Mouse (Mus musculus): ENCODE results near the gene Impdh1. TPM values are rescaled to one million over a fixed set of nuclear protein-coding genes. Genes with fewer than 3 reads are reported as not detected.

Gene Impdh1
- polyA plus RNA-seq, 1 experiment from 2014 or later, result 34.6 TPM

Small RNA genes within 50 kb of the gene (microRNA-seq; reads per million reads assigned to microRNA genes)
- not detected for gene Gm24303

Other genes starting within 250 kb of the Impdh1 start
- not detected in 2 replicates for gene Lep, start 156.1 kb downstream of the Impdh1 start, polyA plus RNA-seq (2016; fragmentation: Nextera tagmentation; extraction: Ambion mirVana)
- 54.9 and 57.4 TPM in 2 replicates for gene Rbm28, start 51.4 kb downstream of the Impdh1 start, polyA plus RNA-seq (2016; fragmentation: Nextera tagmentation; extraction: Ambion mirVana)
- gene Prrt4, start 36.8 kb downstream of the Impdh1 start, polyA plus RNA-seq (2016; fragmentation: Nextera tagmentation; extraction: Ambion mirVana), result 1.5 and 1.8 TPM in 2 replicates
- 36.6 and 40.4 TPM in 2 replicates for gene Hilpda, start 56.1 kb upstream of the Impdh1 start, polyA plus RNA-seq (2016; fragmentation: Nextera tagmentation; extraction: Ambion mirVana)
- gene Fam71f2, start 63.2 kb upstream of the Impdh1 start, polyA plus RNA-seq (2016; fragmentation: Nextera tagmentation; extraction: Ambion mirVana), result 0.27 and 0.39 TPM in 2 replicates
- 0.17 and 0.31 TPM in 2 replicates for gene Fam71f1, start 102.8 kb upstream of the Impdh1 start, polyA plus RNA-seq (2016; fragmentation: Nextera tagmentation; extraction: Ambion mirVana)
- gene Calu, start 131.7 kb upstream of the Impdh1 start, polyA plus RNA-seq (2016; fragmentation: Nextera tagmentation; extraction: Ambion mirVana), result 314 and 332 TPM in 2 replicates
- gene Opn1sw, start 172.1 kb upstream of the Impdh1 start, polyA plus RNA-seq (2016; fragmentation: Nextera tagmentation; extraction: Ambion mirVana), result 0.61 and 0.90 TPM in 2 replicates
- 26.6 and 26.9 TPM in 2 replicates for gene Ccdc136, start 179.9 kb upstream of the Impdh1 start, polyA plus RNA-seq (2016; fragmentation: Nextera tagmentation; extraction: Ambion mirVana)
- 14.0 and 15.6 TPM in 2 replicates for gene Flnc, start 216.9 kb upstream of the Impdh1 start, polyA plus RNA-seq (2016; fragmentation: Nextera tagmentation; extraction: Ambion mirVana)